Mouse (Mus musculus) heart, embryonic 12.5 days (tissue): ENCODE results near the gene Csrp2. TPM values are rescaled to one million over a fixed set of nuclear protein-coding genes. Genes with fewer than 3 reads are reported as not detected.

Source experiments
- ATAC-seq: fragments of 200-750 bp; cut with Nextera tagmentation; 2 replicates; pipeline ENCODE4 v1.8.0; 2017; ENCODE audit warnings: moderate TSS enrichment, moderate library complexity; ENCODE audit not compliant: insufficient number of reproducible peaks, low FRiP score
- H3K27ac ChIP-seq: fragments of 300-500 bp; sonication (generic); 2 replicates; pipeline ENCODE4 v1.5.1; 2016; ENCODE audit warnings: mild to moderate bottlenecking, moderate library complexity; ENCODE audit not compliant: poor library complexity, severe bottlenecking
- H3K27me3 ChIP-seq: fragments of 300-500 bp; sonication (generic); replicated peaks from 2 replicates; pipeline ENCODE4 v1.6.1; 2016; ENCODE audit warnings: mild to moderate bottlenecking, moderate library complexity
- H3K36me3 ChIP-seq: fragments of 300-500 bp; sonication (generic); 2 replicates; pipeline ENCODE4 v1.6.1; 2016; ENCODE audit warnings: mild to moderate bottlenecking, moderate library complexity
- H3K4me1 ChIP-seq: fragments of 300-500 bp; sonication (generic); replicated peaks from 2 replicates; pipeline ENCODE4 v1.6.1; 2016; ENCODE audit warnings: mild to moderate bottlenecking
- H3K4me2 ChIP-seq: fragments of 300-500 bp; sonication (generic); 2 replicates; pipeline ENCODE4 v1.6.1; 2016; ENCODE audit warnings: mild to moderate bottlenecking, moderate library complexity
- H3K4me3 ChIP-seq: fragments of 300-500 bp; sonication (generic); 2 replicates; pipeline ENCODE4 v1.5.1; 2016; ENCODE audit warnings: mild to moderate bottlenecking
- H3K9ac ChIP-seq: fragments of 300-500 bp; sonication (generic); 2 replicates; pipeline ENCODE4 v1.6.1; 2016; ENCODE audit warnings: mild to moderate bottlenecking, moderate library complexity
- H3K9me3 ChIP-seq: fragments of 300-500 bp; sonication (generic); replicated peaks from 2 replicates; pipeline ENCODE4 v1.6.1; 2016; ENCODE audit warnings: mild to moderate bottlenecking, moderate library complexity
- WGBS: fragments of 180-500 bp; shearing (Covaris S2); methylation state at CpG from one replicate; pipeline ENCODE4 v1.1.7; 2016; 5-methylcytosine and 5-hydroxymethylcytosine counted together
- polyA plus RNA-seq: library from polyadenylated mRNA; unstranded; fragments of >200 nt; fragmentation: Nextera tagmentation; extraction: Ambion mirVana; gene quantifications from 2 replicates; pipeline ENCODE4 v1.2.1, GENCODE M21; 2016

The Csrp2 gene
- 351 and 398 TPM in 2 replicates for polyA plus RNA-seq

- 0 out of 2 replicates have a peak, but pooled peaks cover 2% of the 10 kb centered on the region for H3K9me3 ChIP-seq
- peaks cover 8% of the 10 kb centered on the region; the same call in 1 of the 2 replicates for H3K36me3 ChIP-seq
- WGBS, result under 1% methylated on average over 57 of the region's 67 CpGs
- H3K4me1 ChIP-seq, result peaks cover 32% of the 10 kb centered on the region
- ATAC-seq, result peak; percentile 89
- H3K9ac ChIP-seq, result peak within 1 kb of the TSS; percentile 88
- H3K4me2 ChIP-seq, result peak within 1 kb of the TSS; percentile 77
- no peaks in the 10 kb centered on the region for H3K27me3 ChIP-seq
- peak within 1 kb of the TSS; percentile 97 for H3K27ac ChIP-seq
- H3K4me3 ChIP-seq, result peak within 1 kb of the TSS; percentile 82
Measured at GRCm38 (mm10) chr10:110919531-110920343, at the start of gene Csrp2. Gene Csrp2 (plus strand): TSS chr10:110919789.

- no peaks in the 10 kb centered on the region for H3K36me3 ChIP-seq
- 0 out of 2 replicates have a peak, but pooled peaks have one; percentile 52 for ATAC-seq
- 0 out of 2 replicates have a peak, but pooled peaks cover 3% of the 10 kb centered on the region for H3K9me3 ChIP-seq
- H3K9ac ChIP-seq, result no peak overlapping the region
- H3K4me1 ChIP-seq, result peaks cover 28% of the 10 kb centered on the region
- 27% methylated on average over 8 of the region's 8 CpGs for WGBS
- H3K27me3 ChIP-seq, result no peaks in the 10 kb centered on the region
- peak overlapping the region; percentile 31; the same call in 1 of the 2 replicates for H3K4me2 ChIP-seq
- H3K27ac ChIP-seq, result peak overlapping the region; percentile 75; the same call in 1 of the 2 replicates
- H3K4me3 ChIP-seq, result no peak overlapping the region
Measured at GRCm38 (mm10) chr10:110874853-110875252, 44.7 kb upstream of the Csrp2 start.

DNA sequence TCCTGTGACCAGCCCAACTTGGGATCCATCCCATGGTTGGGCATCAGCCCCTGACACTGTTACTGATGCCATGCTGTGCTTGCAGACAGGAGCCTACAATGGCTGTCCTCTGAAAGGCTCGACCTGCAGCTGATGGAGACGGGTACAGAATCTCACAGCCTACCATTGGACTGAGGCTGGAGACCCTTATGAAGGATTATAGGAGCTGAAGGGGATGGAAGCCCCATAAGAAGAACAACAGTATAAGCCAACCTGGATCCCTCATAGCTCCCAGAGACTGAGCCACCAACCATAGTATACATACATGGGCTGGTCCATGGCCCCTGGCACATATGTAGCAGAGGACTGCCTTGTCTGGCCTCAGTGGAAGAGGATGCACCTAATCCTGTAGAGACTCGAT lies 42.6 kb upstream of the Csrp2 start:
- Histone ChIP-seq H3K27me3 (no peaks in the 10 kb centered on the region), H3K4me3 (no peak overlapping the region), H3K27ac (no peak overlapping the region), H3K4me2 (no peak overlapping the region), H3K9me3 (0 out of 2 replicates have a peak, but pooled peaks cover 3% of the 10 kb centered on the region), H3K4me1 (peaks cover 38% of the 10 kb centered on the region), H3K36me3 (no peaks in the 10 kb centered on the region), H3K9ac (no peak overlapping the region)
- WGBS, result 85% methylated on average over 3 of the region's 3 CpGs
- ATAC-seq, result no peak

DNA sequence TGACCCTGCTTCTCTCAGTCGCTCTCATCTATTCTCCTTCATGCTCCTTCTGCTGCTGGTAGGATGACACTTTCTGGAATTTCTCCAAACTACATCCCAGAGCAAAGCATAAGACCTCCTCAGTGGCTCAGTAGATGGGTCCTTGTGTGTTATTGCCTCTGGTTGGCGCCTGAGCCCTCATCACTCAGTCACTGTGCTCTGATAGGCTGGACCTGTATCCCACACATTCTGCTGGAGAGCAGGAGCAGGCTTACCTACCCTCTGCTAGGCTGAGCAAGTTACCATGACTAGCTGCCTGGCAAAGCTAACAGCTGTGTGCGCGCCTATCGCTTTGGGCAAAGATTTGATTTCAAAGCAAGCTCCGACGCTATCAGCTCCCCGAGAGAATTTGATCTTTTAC lies 41.7 kb upstream of the Csrp2 start:
- Histone ChIP-seq H3K27me3 (no peaks in the 10 kb centered on the region), H3K36me3 (no peaks in the 10 kb centered on the region), H3K9me3 (no peaks in the 10 kb centered on the region), H3K27ac (no peak overlapping the region; the same call in 1 of the 2 replicates), H3K4me3 (no peak overlapping the region), H3K9ac (no peak overlapping the region), H3K4me2 (no peak overlapping the region), H3K4me1 (peaks cover 38% of the 10 kb centered on the region)
- WGBS, result 50% methylated on average over 8 of the region's 8 CpGs
- ATAC-seq, result no peak

GRCm38 (mm10) chr10:110878641-110879040 lies 40.9 kb upstream of the Csrp2 start:
- Histone ChIP-seq H3K27ac (peak overlapping the region; percentile 20), H3K4me3 (no peak overlapping the region), H3K36me3 (no peaks in the 10 kb centered on the region), H3K4me1 (peaks cover 38% of the 10 kb centered on the region), H3K4me2 (no peak overlapping the region), H3K27me3 (no peaks in the 10 kb centered on the region), H3K9ac (peak overlapping the region; percentile 52; the same call in 1 of the 2 replicates), H3K9me3 (no peaks in the 10 kb centered on the region)
- ATAC-seq, result no peak
- 24% methylated on average over 5 of the region's 5 CpGs for WGBS

DNA sequence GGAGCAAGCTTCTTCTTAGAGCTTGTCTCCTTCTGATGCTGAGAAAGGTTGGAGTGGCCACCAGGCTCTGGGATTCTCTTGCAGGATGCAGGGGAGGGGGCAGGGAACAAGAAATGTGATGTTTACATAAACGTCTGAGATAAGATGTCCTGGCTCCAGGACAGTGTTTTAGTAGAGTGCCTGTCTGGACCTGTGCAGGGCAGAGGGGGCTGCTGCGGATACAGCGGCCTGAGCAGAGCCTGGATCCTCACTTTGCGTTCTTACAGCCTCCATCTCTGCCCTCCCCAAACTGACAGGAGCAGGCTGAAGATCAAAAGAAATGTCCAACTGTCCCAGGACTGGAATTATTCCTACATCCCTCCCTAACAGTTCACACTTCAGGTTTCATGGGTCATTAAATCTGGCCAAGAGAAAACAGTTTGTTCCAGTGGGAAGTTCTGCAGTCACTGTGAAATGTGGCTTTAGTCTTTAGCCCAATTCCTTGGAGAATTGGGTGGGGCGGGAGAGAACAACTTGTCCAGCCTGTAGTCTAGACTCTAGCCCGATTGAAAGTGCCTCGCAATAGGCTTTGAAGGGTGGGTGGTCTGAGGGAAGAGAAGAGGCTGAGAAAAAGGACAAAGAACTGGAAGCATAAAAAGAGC lies 40.0 kb upstream of the Csrp2 start:
- Histone ChIP-seq H3K4me2 (peak overlapping the region; percentile 25), H3K36me3 (no peaks in the 10 kb centered on the region), H3K27ac (peak overlapping the region; percentile 66), H3K27me3 (no peaks in the 10 kb centered on the region), H3K9me3 (no peaks in the 10 kb centered on the region), H3K4me3 (no peak overlapping the region), H3K9ac (no peak overlapping the region), H3K4me1 (peaks cover 35% of the 10 kb centered on the region)
- WGBS, result 21% methylated on average over 7 of the region's 7 CpGs
- peak; percentile 67; the same call in 1 of the 2 replicates for ATAC-seq

- Histone ChIP-seq H3K4me3 (no peak overlapping the region), H3K4me2 (no peak overlapping the region), H3K27me3 (no peaks in the 10 kb centered on the region), H3K27ac (no peak overlapping the region), H3K9ac (no peak overlapping the region), H3K9me3 (no peaks in the 10 kb centered on the region), H3K36me3 (no peaks in the 10 kb centered on the region), H3K4me1 (peaks cover 32% of the 10 kb centered on the region)
- no peak for ATAC-seq
- WGBS, result 47% methylated on average over 7 of the region's 7 CpGs
Measured at GRCm38 (mm10) chr10:110881346-110881745, 38.2 kb upstream of the Csrp2 start.

DNA sequence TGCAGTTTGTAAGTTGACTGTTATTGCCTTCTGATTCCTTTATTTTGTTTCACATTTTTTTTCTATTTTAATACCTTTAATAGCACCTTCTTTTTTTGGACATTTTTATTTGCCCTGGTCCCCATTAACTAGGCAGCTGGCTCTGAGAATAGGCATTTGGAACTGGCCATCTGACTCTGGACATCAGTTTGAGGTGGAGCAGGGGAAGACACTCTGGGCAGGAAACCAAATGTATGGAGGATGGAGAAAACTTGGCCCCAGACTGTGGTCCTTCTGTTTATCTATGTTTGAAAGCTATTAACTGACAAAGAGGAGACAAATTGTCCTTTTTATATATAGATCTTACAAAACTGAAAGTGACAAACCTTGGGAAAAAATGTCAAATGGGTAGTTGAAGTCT lies 36.9 kb upstream of the Csrp2 start:
- H3K9ac ChIP-seq, result no peak overlapping the region
- H3K27me3 ChIP-seq, result no peaks in the 10 kb centered on the region
- no peak overlapping the region for H3K4me2 ChIP-seq
- peaks cover 31% of the 10 kb centered on the region for H3K4me1 ChIP-seq
- no peaks in the 10 kb centered on the region for H3K9me3 ChIP-seq
- ATAC-seq, result no peak
- H3K4me3 ChIP-seq, result no peak overlapping the region
- no peaks in the 10 kb centered on the region for H3K36me3 ChIP-seq
- H3K27ac ChIP-seq, result no peak overlapping the region

- no peaks in the 10 kb centered on the region for H3K4me1 ChIP-seq
Measured at GRCm38 (mm10) chr10:110890656-110891272, 28.8 kb upstream of the Csrp2 start.

GRCm38 (mm10) chr10:110899744-110900501 lies 19.7 kb upstream of the Csrp2 start:
- ATAC-seq, result no peak
- H3K27ac ChIP-seq, result no peak overlapping the region
- no peak overlapping the region for H3K4me2 ChIP-seq
- H3K4me3 ChIP-seq, result no peak overlapping the region
- peaks cover 11% of the 10 kb centered on the region; the same call in 1 of the 2 replicates for H3K4me1 ChIP-seq
- 38% methylated on average over 13 of the region's 13 CpGs for WGBS
- no peaks in the 10 kb centered on the region for H3K27me3 ChIP-seq
- no peak overlapping the region for H3K9ac ChIP-seq
- H3K9me3 ChIP-seq, result peaks cover 5% of the 10 kb centered on the region; the same call in 1 of the 2 replicates
- no peaks in the 10 kb centered on the region for H3K36me3 ChIP-seq

More at GRCm38 (mm10) chr10:110890656-110891272, 28.8 kb upstream of the Csrp2 start:
- Histone ChIP-seq H3K27ac (no peak overlapping the region), H3K9me3 (0 out of 2 replicates have a peak, but pooled peaks cover 5% of the 10 kb centered on the region), H3K27me3 (no peaks in the 10 kb centered on the region), H3K4me2 (no peak overlapping the region), H3K4me3 (no peak overlapping the region), H3K9ac (no peak overlapping the region), H3K36me3 (no peaks in the 10 kb centered on the region)
- WGBS, result 61% methylated on average over 7 of the region's 7 CpGs
- no peak for ATAC-seq
